Mouse (Mus musculus): ENCODE data around the gene Ttc28.

DNA sequence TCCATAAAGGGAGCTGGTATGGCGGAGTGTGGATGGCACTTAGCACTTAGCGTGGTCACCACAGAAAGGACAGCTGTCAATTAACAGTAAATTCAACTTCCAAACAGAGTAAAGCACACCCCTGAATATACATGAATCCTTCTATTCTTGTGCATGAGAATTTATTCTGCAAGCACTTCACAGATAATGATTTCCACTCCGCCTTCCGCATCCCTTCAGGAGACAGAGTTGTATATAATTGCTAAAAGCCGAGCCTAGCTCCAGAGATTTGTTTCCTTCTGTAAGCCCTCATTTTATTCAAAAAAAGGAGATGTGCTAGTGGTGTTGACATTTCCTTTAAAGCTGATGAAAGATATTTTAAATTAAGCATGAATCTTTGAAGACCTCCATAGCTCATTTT lies 162.3 kb downstream of the Ttc28 start:
- TF ChIP-seq HCFC1 (IDR thresholded peaks at IDR 0.05; ENCODE audit: borderline replicate concordance, insufficient read depth, low read length) (no peak), ZC3H11A (IDR thresholded peaks at IDR 0.05; ENCODE audit: borderline replicate concordance, low read depth, low read length) (no peak), CHD2 (IDR thresholded peaks at IDR 0.05; ENCODE audit: low read depth, low read length) (no peak), ZNF384 (IDR thresholded peaks at IDR 0.05; ENCODE audit: low read depth, low read length) (no peak), MAFK (IDR thresholded peaks at IDR 0.05; ENCODE audit: insufficient read depth, low read depth, low read length) (no peak)
